Mouse (Mus musculus) liver, embryonic 14.5 days (tissue): ENCODE results near the gene Gm20547.

Experiments used
- CTCF ChIP-seq: IDR thresholded peaks from 2 replicates; pipeline ENCODE4 v1.5.1; 2016; ENCODE audit warnings: antibody characterized with exemption, low read depth, control low read depth
- EP300 ChIP-seq: IDR thresholded peaks from 2 replicates; pipeline ENCODE4 v1.6.1; 2016; ENCODE audit warnings: antibody characterized with exemption, low read depth

- TF ChIP-seq CTCF (no peak), EP300 (no peak)
Measured at GRCm38 (mm10) chr17:34836155-34836855, 45.5 kb downstream of the Gm20547 start.
